Mouse (Mus musculus) intestine, embryonic 16.5 days (tissue): Measurements from ENCODE around the gene Pdzd8. TPM values are rescaled to one million over a fixed set of nuclear protein-coding genes. Genes with fewer than 3 reads are reported as not detected.

Experiments used
- ATAC-seq: fragments of 200-750 bp; cut with Nextera tagmentation; 2 replicates; pipeline ENCODE4 v1.8.0; 2017; ENCODE audit warnings: moderate TSS enrichment, moderate library complexity
- H3K27ac ChIP-seq: fragments of 300-500 bp; sonication (generic); 2 replicates; pipeline ENCODE4 v1.5.1; 2014; ENCODE audit warnings: mild to moderate bottlenecking, low read length
- H3K27me3 ChIP-seq: fragments of 300-500 bp; sonication (generic); replicated peaks from 2 replicates; pipeline ENCODE4 v1.6.1; 2014; ENCODE audit warnings: low read length, control low read depth, mixed read lengths; ENCODE audit not compliant: control insufficient read depth, insufficient read depth
- H3K36me3 ChIP-seq: fragments of 300-500 bp; sonication (generic); 2 replicates; pipeline ENCODE4 v1.6.1; 2014; ENCODE audit warnings: low read length, control low read depth; ENCODE audit not compliant: control insufficient read depth, insufficient read depth
- H3K4me1 ChIP-seq: fragments of 300-500 bp; sonication (generic); 2 replicates; pipeline ENCODE4 v1.6.1; 2014; ENCODE audit warnings: low read length, control low read depth, mixed read lengths; ENCODE audit not compliant: control insufficient read depth, insufficient read depth
- H3K4me2 ChIP-seq: fragments of 300-500 bp; sonication (generic); 2 replicates; pipeline ENCODE4 v1.6.1; 2014; ENCODE audit warnings: low read depth, low read length, control low read depth
- H3K4me3 ChIP-seq: fragments of 300-500 bp; sonication (generic); 2 replicates; pipeline ENCODE4 v1.5.1; 2014; ENCODE audit warnings: mild to moderate bottlenecking, low read length
- H3K9ac ChIP-seq: fragments of 300-500 bp; sonication (generic); 2 replicates; pipeline ENCODE4 v1.6.1; 2014; ENCODE audit warnings: low read depth, low read length
- H3K9me3 ChIP-seq: fragments of 300-500 bp; sonication (generic); 2 replicates; pipeline ENCODE4 v1.6.1; 2016; ENCODE audit warnings: low read length, control low read depth; ENCODE audit not compliant: control insufficient read depth
- WGBS: fragments of 180-500 bp; shearing (Covaris S2); extraction: QIAGEN DNeasy Blood & Tissue Kit; methylation state at CpG from one replicate; pipeline ENCODE4 v1.1.7; 2014; 5-methylcytosine and 5-hydroxymethylcytosine counted together
- polyA plus RNA-seq: library from polyadenylated mRNA; unstranded; fragments of >200 nt; fragmentation: Nextera tagmentation; extraction: Ambion mirVana; gene quantifications from 2 replicates; pipeline ENCODE4 v1.2.1, GENCODE M21; 2015

Gene Pdzd8
- polyA plus RNA-seq, 1 experiment from 2014 or later, result 5.9 TPM

GRCm38 (mm10) chr19:59264838-59265532, 80.6 kb downstream of the Pdzd8 start:
- Histone ChIP-seq H3K36me3 (no peaks in the 10 kb centered on the region), H3K9ac (no peak overlapping the region), H3K27ac (no peak overlapping the region), H3K4me3 (no peak overlapping the region), H3K4me2 (no peak overlapping the region), H3K4me1 (peaks cover 12% of the 10 kb centered on the region), H3K27me3 (peaks cover 7% of the 10 kb centered on the region; the same call in 1 of the 2 replicates), H3K9me3 (no peaks in the 10 kb centered on the region)
- no peak for ATAC-seq
- 86% methylated on average over 9 of the region's 9 CpGs for WGBS

DNA sequence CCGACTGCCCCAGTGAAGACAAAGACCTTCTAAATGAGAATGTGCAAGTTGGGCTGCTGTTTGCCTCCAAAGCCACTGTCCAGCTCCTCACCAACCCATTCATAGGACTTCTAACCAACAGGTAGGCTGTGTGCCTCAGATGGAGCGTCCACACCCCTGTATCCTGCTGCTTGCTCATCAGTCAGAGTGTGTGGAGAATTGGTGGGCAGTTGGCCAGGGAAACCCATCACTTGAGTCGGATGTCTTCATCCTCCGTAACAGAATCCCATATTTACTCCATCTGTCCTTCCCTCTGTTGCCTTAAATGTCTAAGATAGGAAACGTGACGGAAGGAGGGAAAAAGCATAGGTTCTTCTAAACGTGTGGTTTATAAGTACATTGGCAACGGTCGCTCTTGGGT, 82.4 kb downstream of the Pdzd8 start:
- Histone ChIP-seq H3K4me3 (no peak overlapping the region), H3K4me1 (peaks cover 12% of the 10 kb centered on the region), H3K9me3 (no peaks in the 10 kb centered on the region), H3K36me3 (no peaks in the 10 kb centered on the region), H3K4me2 (no peak overlapping the region), H3K27ac (no peak overlapping the region), H3K27me3 (peaks cover 7% of the 10 kb centered on the region; the same call in 1 of the 2 replicates), H3K9ac (no peak overlapping the region)
- ATAC-seq, result no peak
- WGBS, result 79% methylated on average over 9 of the region's 9 CpGs

DNA sequence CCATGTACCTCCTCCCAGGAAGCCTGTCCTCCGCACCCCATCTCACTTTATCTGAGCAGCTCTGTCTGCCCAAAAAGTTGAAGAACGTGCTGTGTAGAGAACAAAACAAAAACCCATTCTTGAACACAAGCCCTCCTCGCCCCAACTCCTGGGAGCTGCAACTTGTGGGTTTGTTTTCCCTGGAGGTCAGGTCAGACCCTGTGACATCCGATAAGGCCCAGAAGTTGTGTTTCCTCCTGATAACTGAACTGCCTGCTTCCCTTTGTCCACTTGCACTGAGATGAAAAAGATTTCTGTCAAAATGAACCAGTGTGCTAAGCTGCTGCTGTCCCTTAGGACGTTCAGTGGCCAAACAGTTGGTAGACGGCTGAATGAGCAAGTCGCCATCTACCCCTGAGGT, 84.0 kb downstream of the Pdzd8 start:
- Histone ChIP-seq H3K4me2 (peak overlapping the region; percentile 84; the same call in 1 of the 2 replicates), H3K9me3 (no peaks in the 10 kb centered on the region), H3K27ac (no peak overlapping the region), H3K36me3 (no peaks in the 10 kb centered on the region), H3K9ac (no peak overlapping the region), H3K27me3 (peaks cover 7% of the 10 kb centered on the region; the same call in 1 of the 2 replicates), H3K4me3 (peak overlapping the region; percentile 48), H3K4me1 (peaks cover 6% of the 10 kb centered on the region)
- ATAC-seq, result no peak
- WGBS, result 61% methylated on average over 7 of the region's 7 CpGs

DNA sequence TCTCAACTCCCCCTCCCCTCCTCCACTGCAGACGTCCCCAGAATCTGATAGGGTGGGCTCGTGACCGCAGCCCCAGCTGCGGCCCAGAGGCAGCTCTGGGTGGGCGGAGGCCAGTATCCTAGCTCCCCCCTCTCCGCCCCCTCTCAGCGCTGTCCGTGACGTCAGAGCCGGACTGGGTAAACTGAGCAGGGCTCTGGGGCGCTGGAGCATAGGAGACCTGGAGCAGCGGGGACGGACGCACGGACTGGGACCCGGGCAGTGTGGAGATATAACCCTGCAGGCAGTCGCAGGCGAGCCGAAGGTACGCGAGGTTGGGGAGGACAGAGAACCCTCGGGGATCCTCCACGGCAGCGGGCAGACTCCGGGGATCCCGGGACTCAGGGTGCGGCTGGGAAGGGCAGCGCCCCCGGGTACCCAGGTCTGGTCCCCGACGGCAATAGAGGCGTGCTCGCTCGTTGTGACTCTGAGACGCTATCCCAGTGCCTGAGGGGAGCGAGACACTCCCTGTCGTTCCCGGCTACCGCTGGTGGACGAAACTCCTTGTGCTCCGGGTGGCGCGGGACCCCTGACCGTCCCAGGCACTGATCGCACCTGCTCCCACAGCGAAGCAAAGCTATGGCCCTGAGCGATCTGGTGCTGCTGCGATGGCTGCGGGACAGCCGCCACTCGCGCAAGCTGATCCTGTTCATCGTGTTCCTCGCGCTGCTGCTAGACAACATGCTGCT, 84.7 kb downstream of the Pdzd8 start, which contains the start of gene Slc18a2:
TSS of gene Slc18a2 (plus strand) at position 179 of the 725 bp plus-strand sequence.
- Histone ChIP-seq H3K4me2 (peak within 1 kb of the TSS; percentile 84), H3K9ac (peak within 1 kb of the TSS; percentile 54), H3K4me1 (peaks cover 6% of the 10 kb centered on the region), H3K27me3 (peaks cover 7% of the 10 kb centered on the region; the same call in 1 of the 2 replicates), H3K36me3 (no peaks in the 10 kb centered on the region), H3K9me3 (no peaks in the 10 kb centered on the region), H3K27ac (no peak within 1 kb of the TSS), H3K4me3 (peak within 1 kb of the TSS; percentile 48)
- peak; percentile 76 for ATAC-seq
- under 1% methylated on average over 55 of the region's 55 CpGs for WGBS

- Histone ChIP-seq H3K4me3 (no peak overlapping the region), H3K9ac (no peak overlapping the region), H3K27me3 (peaks cover 7% of the 10 kb centered on the region; the same call in 1 of the 2 replicates), H3K4me2 (no peak overlapping the region), H3K9me3 (no peaks in the 10 kb centered on the region), H3K27ac (no peak overlapping the region), H3K4me1 (peaks cover 6% of the 10 kb centered on the region), H3K36me3 (no peaks in the 10 kb centered on the region)
- 43% methylated on average over 5 of the region's 5 CpGs for WGBS
- ATAC-seq, result no peak
Measured at GRCm38 (mm10) chr19:59259633-59260032, 85.9 kb downstream of the Pdzd8 start.

- Histone ChIP-seq H3K4me2 (no peak overlapping the region), H3K27ac (no peak overlapping the region), H3K4me3 (no peak overlapping the region), H3K36me3 (no peaks in the 10 kb centered on the region), H3K27me3 (no peaks in the 10 kb centered on the region), H3K4me1 (no peaks in the 10 kb centered on the region), H3K9ac (no peak overlapping the region), H3K9me3 (no peaks in the 10 kb centered on the region)
- WGBS, result 72% methylated on average over 2 of the region's 2 CpGs
- no peak for ATAC-seq
Measured at GRCm38 (mm10) chr19:59252651-59253050, 92.9 kb downstream of the Pdzd8 start.

DNA sequence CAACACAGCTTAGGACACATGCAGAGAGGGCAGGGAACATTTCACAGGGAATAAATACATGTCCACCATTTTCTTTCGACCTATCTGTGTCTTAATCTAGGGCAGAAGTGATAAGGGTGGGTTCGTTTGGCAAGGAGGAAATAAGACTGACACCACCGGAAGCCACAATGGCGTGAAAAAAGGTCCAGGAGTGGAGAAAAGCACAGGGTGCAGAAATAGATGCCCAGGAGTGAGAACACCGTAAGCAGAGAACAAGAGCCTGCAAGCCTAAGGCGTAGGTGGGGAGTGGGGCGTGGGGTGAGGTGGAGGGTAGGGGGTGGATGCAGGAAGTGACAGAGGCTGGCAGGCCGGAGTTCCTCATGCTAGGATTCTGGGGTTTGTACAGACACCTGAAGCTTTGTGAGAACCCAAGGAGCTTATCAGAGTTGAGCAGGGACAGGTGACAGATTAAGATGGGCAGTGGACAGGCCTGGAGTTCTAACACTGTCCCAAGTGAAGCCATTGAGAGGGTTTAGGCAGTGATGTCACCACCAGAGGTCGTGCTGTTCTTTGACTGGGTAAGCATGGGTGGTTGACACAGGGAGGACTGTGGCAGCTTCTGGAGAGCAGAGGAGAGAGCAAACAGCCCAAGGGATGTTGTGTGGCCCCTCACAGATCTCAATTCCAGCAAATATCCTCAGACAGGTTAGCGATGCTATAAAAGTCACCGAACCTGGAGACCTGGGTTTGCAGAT, 96.9 kb downstream of the Pdzd8 start:
- Histone ChIP-seq H3K4me3 (no peak overlapping the region), H3K27ac (no peak overlapping the region), H3K9ac (no peak overlapping the region), H3K36me3 (no peaks in the 10 kb centered on the region), H3K4me2 (no peak overlapping the region), H3K9me3 (no peaks in the 10 kb centered on the region), H3K27me3 (no peaks in the 10 kb centered on the region), H3K4me1 (no peaks in the 10 kb centered on the region)
- WGBS, result 75% methylated on average over 11 of the region's 11 CpGs
- no peak for ATAC-seq

DNA sequence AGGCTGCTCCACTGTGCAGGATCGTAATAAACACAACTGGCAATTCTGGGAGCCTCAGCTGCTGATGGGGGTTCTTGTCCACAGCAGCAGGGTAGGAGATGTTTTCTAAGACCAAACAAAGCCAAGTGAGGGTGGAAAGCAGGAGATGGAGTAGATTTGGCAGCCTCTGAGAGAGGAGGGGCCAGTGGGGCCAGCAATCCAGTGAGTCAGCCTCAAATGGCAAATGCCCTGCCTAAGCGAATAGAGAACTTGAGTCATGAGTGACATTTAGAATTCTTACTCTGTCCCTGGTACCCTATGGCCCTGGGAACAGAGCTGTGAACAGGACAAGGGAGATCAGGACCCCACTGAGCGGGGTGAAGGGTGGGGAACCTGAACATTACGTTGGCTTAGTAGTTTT, 97.4 kb downstream of the Pdzd8 start:
- WGBS, result 81% methylated on average over 4 of the region's 4 CpGs

More for the DNA sequence above, 97.4 kb downstream of the Pdzd8 start:
- no peak overlapping the region for H3K9ac ChIP-seq
- H3K27me3 ChIP-seq, result no peaks in the 10 kb centered on the region
- H3K27ac ChIP-seq, result no peak overlapping the region
- no peaks in the 10 kb centered on the region for H3K36me3 ChIP-seq
- H3K4me2 ChIP-seq, result no peak overlapping the region
- no peaks in the 10 kb centered on the region for H3K4me1 ChIP-seq
- ATAC-seq, result no peak
- no peaks in the 10 kb centered on the region for H3K9me3 ChIP-seq
- no peak overlapping the region for H3K4me3 ChIP-seq
